Mouse (Mus musculus): ENCODE measurements around the gene Spice1. TPM values are rescaled to one million over a fixed set of nuclear protein-coding genes. Genes with fewer than 3 reads are reported as not detected.

Gene Spice1
- total and polyA plus RNA-seq, 3 experiments: 5.9 to 27.7 (median 20.9) TPM

- H3K9me3 ChIP-seq (replicated peaks): no peaks in the 10 kb centered on the region
- no peak overlapping the region for H3K4me3 ChIP-seq (ENCODE audit: low read depth, low read length)
- peak; percentile 100 for ATAC-seq (ENCODE audit: extremely low read depth, insufficient number of reproducible peaks, low FRiP score, poor library complexity, severe bottlenecking)
- peaks cover 42% of the 10 kb centered on the region for H3K36me3 ChIP-seq (replicated peaks)
- DNase-seq (ENCODE audit: low spot score): peak; percentile 40
- TF ChIP-seq GATA2 (IDR thresholded peaks at IDR 0.05; ENCODE audit: borderline replicate concordance, low read depth, low read length) (no peak), POLR2AphosphoS5 (IDR thresholded peaks at IDR 0.05; ENCODE audit: insufficient replicate concordance, low read depth, low read length) (no peak), GATA1 (IDR thresholded peaks at IDR 0.05; ENCODE audit: borderline replicate concordance, low read length) (no peak), TAL1 (conservative IDR thresholded peaks at IDR 0.05; ENCODE audit: low read depth, low read length) (no peak), CTCF (IDR thresholded peaks at IDR 0.05; ENCODE audit: low read depth, low read length) (no peak)
- no peaks in the 10 kb centered on the region for H3K27me3 ChIP-seq (ENCODE audit: insufficient read depth, low read length)
- peaks cover 9% of the 10 kb centered on the region; the same call in 1 of the 2 replicates for H3K4me1 ChIP-seq (ENCODE audit: insufficient read depth, low read depth, low read length)
Measured at GRCm38 (mm10) chr16:44357571-44358268, 10.8 kb downstream of the Spice1 start.

GRCm38 (mm10) chr16:44361921-44362890, 15.3 kb downstream of the Spice1 start:
- DNase-seq (ENCODE audit: low spot score): no peak
- Histone ChIP-seq H3K4me3 (ENCODE audit: low read depth, low read length) (no peak overlapping the region), H3K27me3 (ENCODE audit: insufficient read depth, low read length) (no peaks in the 10 kb centered on the region), H3K4me1 (ENCODE audit: insufficient read depth, low read depth, low read length) (peaks cover 6% of the 10 kb centered on the region; the same call in 1 of the 2 replicates), H3K36me3 (replicated peaks) (peaks cover 50% of the 10 kb centered on the region), H3K9me3 (replicated peaks) (no peaks in the 10 kb centered on the region)
- ATAC-seq (ENCODE audit: extremely low read depth, insufficient number of reproducible peaks, low FRiP score, poor library complexity, severe bottlenecking): no peak
- TF ChIP-seq CTCF (IDR thresholded peaks at IDR 0.05; ENCODE audit: low read depth, low read length): peak; percentile 35; the same call in 1 of the 2 replicates
- TF ChIP-seq TAL1 (conservative IDR thresholded peaks at IDR 0.05; ENCODE audit: low read depth, low read length): no peak
- TF ChIP-seq GATA2 (IDR thresholded peaks at IDR 0.05; ENCODE audit: borderline replicate concordance, low read depth, low read length): no peak

GRCm38 (mm10) chr16:44365522-44365921, 18.6 kb downstream of the Spice1 start:
- peak; percentile 34 for ATAC-seq (ENCODE audit: extremely low read depth, insufficient number of reproducible peaks, low FRiP score, poor library complexity, severe bottlenecking)
- no peaks in the 10 kb centered on the region for H3K9me3 ChIP-seq (replicated peaks)
- TF ChIP-seq CTCF (IDR thresholded peaks at IDR 0.05; ENCODE audit: low read depth, low read length): no peak
- no peak for TF ChIP-seq POLR2AphosphoS5 (IDR thresholded peaks at IDR 0.05; ENCODE audit: insufficient replicate concordance, low read depth, low read length)
- TF ChIP-seq TAL1 (conservative IDR thresholded peaks at IDR 0.05; ENCODE audit: low read depth, low read length): no peak
- no peak for TF ChIP-seq GATA2 (IDR thresholded peaks at IDR 0.05; ENCODE audit: borderline replicate concordance, low read depth, low read length)
- TF ChIP-seq GATA1 (IDR thresholded peaks at IDR 0.05; ENCODE audit: borderline replicate concordance, low read length): no peak
- no peaks in the 10 kb centered on the region for H3K27me3 ChIP-seq (ENCODE audit: insufficient read depth, low read length)
- H3K4me1 ChIP-seq (ENCODE audit: insufficient read depth, low read depth, low read length): no peaks in the 10 kb centered on the region; the same call in 1 of the 2 replicates
- no peak overlapping the region for H3K4me3 ChIP-seq (ENCODE audit: low read depth, low read length)
- H3K36me3 ChIP-seq (replicated peaks): peaks cover 59% of the 10 kb centered on the region
- DNase-seq (ENCODE audit: low spot score): no peak

- peaks cover 84% of the 10 kb centered on the region for H3K36me3 ChIP-seq (replicated peaks)
Measured at GRCm38 (mm10) chr16:44375459-44375858, 28.5 kb downstream of the Spice1 start.

DNA sequence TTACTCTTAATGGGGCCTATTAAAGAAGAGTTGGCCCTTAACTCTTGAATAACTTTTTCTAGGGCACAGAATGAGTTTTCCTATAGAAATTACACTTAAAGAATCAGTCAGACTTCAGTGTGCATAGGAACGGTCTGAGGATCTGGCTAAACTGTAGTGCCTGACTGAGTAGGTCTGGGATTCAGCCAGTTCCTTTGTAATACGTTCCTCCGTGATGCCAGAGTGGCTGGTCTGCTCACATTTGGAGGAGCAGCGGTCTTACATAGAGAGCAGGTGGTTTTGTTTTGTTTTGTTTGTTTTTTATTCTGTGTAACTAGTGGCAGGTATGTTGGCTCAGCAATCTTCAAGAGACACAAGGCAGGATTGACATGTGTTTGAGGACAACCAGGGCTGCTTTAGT, 33.1 kb downstream of the Spice1 start:
- Histone ChIP-seq H3K9me3 (replicated peaks) (no peaks in the 10 kb centered on the region), H3K4me1 (ENCODE audit: insufficient read depth, low read depth, low read length) (no peaks in the 10 kb centered on the region), H3K36me3 (replicated peaks) (peaks cover 69% of the 10 kb centered on the region), H3K4me3 (ENCODE audit: low read depth, low read length) (no peak overlapping the region), H3K27me3 (ENCODE audit: insufficient read depth, low read length) (no peaks in the 10 kb centered on the region)
- ATAC-seq (ENCODE audit: extremely low read depth, insufficient number of reproducible peaks, low FRiP score, poor library complexity, severe bottlenecking) (no peak), DNase-seq (ENCODE audit: low spot score) (no peak)
- TF ChIP-seq GATA2 (IDR thresholded peaks at IDR 0.05; ENCODE audit: borderline replicate concordance, low read depth, low read length): no peak
- TF ChIP-seq GATA1 (IDR thresholded peaks at IDR 0.05; ENCODE audit: borderline replicate concordance, low read length): no peak
- no peak for TF ChIP-seq CTCF (IDR thresholded peaks at IDR 0.05; ENCODE audit: low read depth, low read length)
- no peak for TF ChIP-seq TAL1 (conservative IDR thresholded peaks at IDR 0.05; ENCODE audit: low read depth, low read length)
- TF ChIP-seq POLR2AphosphoS5 (IDR thresholded peaks at IDR 0.05; ENCODE audit: insufficient replicate concordance, low read depth, low read length): no peak

More at GRCm38 (mm10) chr16:44375459-44375858, 28.5 kb downstream of the Spice1 start:
- no peaks in the 10 kb centered on the region for H3K9me3 ChIP-seq (replicated peaks)
- no peak overlapping the region for H3K4me3 ChIP-seq (ENCODE audit: low read depth, low read length)
- DNase-seq (ENCODE audit: low spot score): no peak
- no peak for ATAC-seq (ENCODE audit: extremely low read depth, insufficient number of reproducible peaks, low FRiP score, poor library complexity, severe bottlenecking)
- H3K4me1 ChIP-seq (ENCODE audit: insufficient read depth, low read depth, low read length): no peaks in the 10 kb centered on the region
- TF ChIP-seq GATA1 (IDR thresholded peaks at IDR 0.05; ENCODE audit: borderline replicate concordance, low read length): no peak
- TF ChIP-seq POLR2AphosphoS5 (IDR thresholded peaks at IDR 0.05; ENCODE audit: insufficient replicate concordance, low read depth, low read length): no peak
- TF ChIP-seq GATA2 (IDR thresholded peaks at IDR 0.05; ENCODE audit: borderline replicate concordance, low read depth, low read length): no peak
- no peak for TF ChIP-seq CTCF (IDR thresholded peaks at IDR 0.05; ENCODE audit: low read depth, low read length)
- TF ChIP-seq TAL1 (conservative IDR thresholded peaks at IDR 0.05; ENCODE audit: low read depth, low read length): no peak
- no peaks in the 10 kb centered on the region for H3K27me3 ChIP-seq (ENCODE audit: insufficient read depth, low read length)

DNA sequence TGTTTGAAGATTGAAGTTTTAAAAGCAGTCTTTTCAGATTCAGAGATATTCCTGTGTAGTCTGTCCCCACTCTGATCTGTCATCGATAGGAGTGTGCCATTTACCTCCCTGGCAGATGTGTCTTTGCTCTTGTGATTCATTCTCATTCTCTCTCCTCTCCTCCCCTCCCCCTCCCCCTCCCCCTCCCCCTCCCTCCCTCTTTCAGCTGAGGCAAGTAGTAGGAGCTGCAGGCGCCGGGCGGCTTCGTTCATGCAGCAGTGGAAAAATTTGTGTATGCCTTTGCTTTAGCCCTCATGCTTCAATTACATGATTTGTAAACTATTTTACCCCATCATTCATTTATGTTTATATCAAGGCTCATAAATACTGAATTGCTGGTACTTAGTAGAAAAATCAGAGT, 34.7 kb downstream of the Spice1 start:
- no peak for ATAC-seq (ENCODE audit: extremely low read depth, insufficient number of reproducible peaks, low FRiP score, poor library complexity, severe bottlenecking)

More for the DNA sequence above, 34.7 kb downstream of the Spice1 start:
- Histone ChIP-seq H3K27me3 (ENCODE audit: insufficient read depth, low read length) (no peaks in the 10 kb centered on the region), H3K36me3 (replicated peaks) (peaks cover 68% of the 10 kb centered on the region), H3K4me3 (ENCODE audit: low read depth, low read length) (no peak overlapping the region), H3K4me1 (ENCODE audit: insufficient read depth, low read depth, low read length) (no peaks in the 10 kb centered on the region), H3K9me3 (replicated peaks) (no peaks in the 10 kb centered on the region)
- no peak for DNase-seq (ENCODE audit: low spot score)
- TF ChIP-seq TAL1 (conservative IDR thresholded peaks at IDR 0.05; ENCODE audit: low read depth, low read length): no peak
- no peak for TF ChIP-seq CTCF (IDR thresholded peaks at IDR 0.05; ENCODE audit: low read depth, low read length)
- no peak for TF ChIP-seq GATA2 (IDR thresholded peaks at IDR 0.05; ENCODE audit: borderline replicate concordance, low read depth, low read length)
- no peak for TF ChIP-seq POLR2AphosphoS5 (IDR thresholded peaks at IDR 0.05; ENCODE audit: insufficient replicate concordance, low read depth, low read length)
- no peak for TF ChIP-seq GATA1 (IDR thresholded peaks at IDR 0.05; ENCODE audit: borderline replicate concordance, low read length)

Measured in G1E (cell line).